In the genomic region with DNA sequence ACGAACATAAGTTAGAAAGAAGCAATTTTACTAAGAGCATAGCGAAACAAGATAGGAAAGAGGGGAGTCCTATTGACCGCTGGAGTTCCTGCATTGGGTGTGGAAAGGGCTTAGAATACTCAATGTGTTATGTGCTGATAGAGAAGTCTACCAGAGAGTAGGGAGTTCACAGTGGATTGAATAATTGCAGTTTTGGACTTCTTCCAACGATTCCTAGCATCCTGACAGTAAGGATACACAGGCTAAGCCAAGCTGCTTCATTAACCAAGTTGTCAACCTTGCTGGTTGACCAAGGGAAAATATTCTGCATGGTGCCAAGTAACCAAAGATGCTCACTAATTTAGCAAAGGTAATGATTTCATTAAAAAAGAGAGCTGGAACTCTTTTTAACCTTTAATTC, we compare ENCODE assay signal across 21 mouse cellular contexts.
A peak's percentile ranks its signal among the peaks of the same experiment; 100 is the strongest.
DNase-seq lines count a peak whose midpoint lies in the region; ATAC-seq and TF ChIP-seq lines count a peak whose summit lies in the region.
"Had no signal": no experiment of that assay in that cellular context is flagged by ENCODE, and none has a peak within 500 bp of the region (broad histone marks: within the 10 kb centered on the region; RNA-seq: fewer than 3 reads in every experiment).

No protein-coding gene starts in this region.

- peaks cover 4% of the 10 kb centered on the region; the same call in 1 of the 2 replicates for H3K4me1 ChIP-seq in lung, embryonic 14.5 days (ENCODE audit: insufficient read depth)
- H3K4me1 ChIP-seq in lung, adult 2 months (ENCODE audit: control insufficient read depth, insufficient read depth, low read length), result peaks cover 6% of the 10 kb centered on the region
- H3K4me1 ChIP-seq: embryonic facial prominence, embryonic 15.5 days; intestine, embryonic 15.5 days had no signal

- no peaks in the 10 kb centered on the region for H3K9me3 ChIP-seq in lung, embryonic 14.5 days (ENCODE audit: low read depth, low read length)
- H3K9me3 ChIP-seq: embryonic facial prominence, embryonic 15.5 days; heart, embryonic 12.5 days; hindbrain, embryonic 12.5 days; intestine, embryonic 15.5 days had no signal

- no peak overlapping the region for H3K4me2 ChIP-seq in lung, embryonic 14.5 days
- H3K4me2 ChIP-seq: embryonic facial prominence, embryonic 15.5 days; heart, embryonic 12.5 days; hindbrain, embryonic 12.5 days; intestine, embryonic 15.5 days had no signal

- WGBS in lung, embryonic 14.5 days, result 71% methylated on average over 4 of the region's 4 CpGs
- WGBS in lung, adult 2 months, result 55% methylated on average over 4 of the region's 4 CpGs

- DNase-seq in cerebellum, postnatal 10 days, result peak; percentile 32 to 60
- DNase-seq in cerebellum, adult 11-12 months, result no peak
- DNase-seq in lung, embryonic 14.5 days, result peak; percentile 51
- no peak for DNase-seq in lung, adult 2 months
- DNase-seq in retina, postnatal 1 day, result peak; percentile 61
- no peak for DNase-seq in retina, embryonic 14.5 days (ENCODE audit: low spot score)
- DNase-seq in c-Kit-positive CD71-positive TER-119-positive erythroid progenitor cells, embryonic 14.5 days (ENCODE audit: low spot score), result peak; percentile 9
- DNase-seq: adrenal gland, adult 8-10 months; adrenal gland, postnatal 36 days; cerebellum, adult 9-11 months; embryo, embryonic 11 days; gastrocnemius, adult 2 months; gastrocnemius, postnatal 25 days; kidney, adult 2 months had no signal

- no peaks in the 10 kb centered on the region for H3K27me3 ChIP-seq in lung, embryonic 14.5 days (ENCODE audit: insufficient read depth, low read length)
- H3K27me3 ChIP-seq: CH12.LX; embryonic facial prominence, embryonic 15.5 days; heart, embryonic 12.5 days; hindbrain, embryonic 12.5 days; intestine, embryonic 15.5 days had no signal

- no peaks in the 10 kb centered on the region for H3K36me3 ChIP-seq in lung, embryonic 14.5 days (ENCODE audit: insufficient read depth)
- H3K36me3 ChIP-seq: embryonic facial prominence, embryonic 15.5 days; heart, embryonic 12.5 days; hindbrain, embryonic 12.5 days; intestine, embryonic 15.5 days had no signal

- no peak overlapping the region for H3K9ac ChIP-seq in lung, embryonic 14.5 days
- H3K9ac ChIP-seq: embryonic facial prominence, embryonic 15.5 days; heart, embryonic 12.5 days; hindbrain, embryonic 12.5 days; intestine, embryonic 15.5 days had no signal

- H3K27ac ChIP-seq in lung, embryonic 14.5 days (ENCODE audit: low read depth), result no peak overlapping the region
- H3K27ac ChIP-seq: embryonic facial prominence, embryonic 15.5 days; gastrocnemius, adult 2 months; hindbrain, embryonic 12.5 days; intestine, embryonic 15.5 days had no signal

- no peak for TF ChIP-seq CTCF in lung, embryonic 14.5 days (IDR thresholded peaks at IDR 0.05; ENCODE audit: low read depth)
- no peak for TF ChIP-seq CTCF in lung, adult 2 months (IDR thresholded peaks at IDR 0.05; ENCODE audit: insufficient read depth, low read length)

- ATAC-seq in lung, embryonic 14.5 days (ENCODE audit: insufficient read depth), result no peak
- no peak for ATAC-seq in erythroblast, adult 5-6 weeks (replicated peaks; ENCODE audit: low FRiP score, poor library complexity, severe bottlenecking)
- ATAC-seq: forebrain, embryonic 16.5 days; intestine, embryonic 15.5 days had no signal

- TF ChIP-seq POLR2A in lung, adult 2 months (IDR thresholded peaks at IDR 0.05; ENCODE audit: borderline replicate concordance, extremely low read depth, low read depth, low read length), result no peak

- H3K4me3 ChIP-seq in lung, embryonic 14.5 days (ENCODE audit: low read depth, low read length), result no peak overlapping the region
- no peak overlapping the region for H3K4me3 ChIP-seq in lung, adult 2 months (replicated peaks; ENCODE audit: extremely low read depth, low read depth, low read length)
- H3K4me3 ChIP-seq: embryonic facial prominence, embryonic 15.5 days; gastrocnemius, adult 2 months; heart, embryonic 12.5 days; hindbrain, embryonic 12.5 days; intestine, embryonic 15.5 days had no signal

Comparison
In these comparisons a context has a peak if more than half of its experiments do, and no peak if none do; other contexts are left out.
1. DNase-seq: peak in cerebellum, postnatal 10 days (2 of 2), lung, embryonic 14.5 days (single experiment), retina, postnatal 1 day (single experiment) and c-Kit-positive CD71-positive TER-119-positive erythroid progenitor cells, embryonic 14.5 days (single experiment); none in cerebellum, adult 11-12 months (single experiment), lung, adult 2 months (single experiment) and retina, embryonic 14.5 days (single experiment).